Mouse (Mus musculus) embryonic facial prominence, embryonic 12.5 days (tissue): Measurements from ENCODE around the gene Tmem59l. TPM values are rescaled to one million over a fixed set of nuclear protein-coding genes. Genes with fewer than 3 reads are reported as not detected.

ENCODE experiments used
- ATAC-seq: fragments of 200-750 bp; cut with Nextera tagmentation; 2 replicates; pipeline ENCODE4 v1.8.0; 2017; ENCODE audit not compliant: insufficient number of reproducible peaks, insufficient read depth, low FRiP score, low TSS enrichment
- H3K27ac ChIP-seq: fragments of 300-500 bp; sonication (generic); 2 replicates; pipeline ENCODE4 v1.5.1; 2016; ENCODE audit warnings: mild to moderate bottlenecking
- H3K27me3 ChIP-seq: fragments of 300-500 bp; sonication (generic); 2 replicates; pipeline ENCODE4 v1.6.1; 2016; ENCODE audit warnings: mild to moderate bottlenecking, moderate library complexity
- H3K36me3 ChIP-seq: fragments of 300-500 bp; sonication (generic); 2 replicates; pipeline ENCODE4 v1.6.1; 2016; ENCODE audit warnings: mild to moderate bottlenecking
- H3K4me1 ChIP-seq: fragments of 300-500 bp; sonication (generic); 2 replicates; pipeline ENCODE4 v1.6.1; 2016
- H3K4me2 ChIP-seq: fragments of 300-500 bp; sonication (generic); replicated peaks from 2 replicates; pipeline ENCODE4 v1.6.1; 2016; ENCODE audit warnings: mild to moderate bottlenecking, moderate library complexity
- H3K4me3 ChIP-seq: fragments of 300-500 bp; sonication (generic); 2 replicates; pipeline ENCODE4 v1.5.1; 2016; ENCODE audit warnings: mild to moderate bottlenecking
- H3K9ac ChIP-seq: fragments of 300-500 bp; sonication (generic); 2 replicates; pipeline ENCODE4 v1.6.1; 2016; ENCODE audit warnings: mild to moderate bottlenecking, moderate library complexity
- H3K9me3 ChIP-seq: fragments of 300-500 bp; sonication (generic); 2 replicates; pipeline ENCODE4 v1.6.1; 2016; ENCODE audit warnings: mild to moderate bottlenecking, moderate library complexity
- WGBS: fragments of 180-500 bp; shearing (Covaris S2); methylation state at CpG from one replicate; pipeline ENCODE4 v1.1.7; 2016; 5-methylcytosine and 5-hydroxymethylcytosine counted together
- polyA plus RNA-seq: library from polyadenylated mRNA; unstranded; fragments of >200 nt; fragmentation: Nextera tagmentation; extraction: Ambion mirVana; gene quantifications from 2 replicates; pipeline ENCODE4 v1.2.1, GENCODE M21; 2016

Tmem59l gene
- polyA plus RNA-seq, 1 experiment from 2014 or later, result 27.1 TPM

DNA sequence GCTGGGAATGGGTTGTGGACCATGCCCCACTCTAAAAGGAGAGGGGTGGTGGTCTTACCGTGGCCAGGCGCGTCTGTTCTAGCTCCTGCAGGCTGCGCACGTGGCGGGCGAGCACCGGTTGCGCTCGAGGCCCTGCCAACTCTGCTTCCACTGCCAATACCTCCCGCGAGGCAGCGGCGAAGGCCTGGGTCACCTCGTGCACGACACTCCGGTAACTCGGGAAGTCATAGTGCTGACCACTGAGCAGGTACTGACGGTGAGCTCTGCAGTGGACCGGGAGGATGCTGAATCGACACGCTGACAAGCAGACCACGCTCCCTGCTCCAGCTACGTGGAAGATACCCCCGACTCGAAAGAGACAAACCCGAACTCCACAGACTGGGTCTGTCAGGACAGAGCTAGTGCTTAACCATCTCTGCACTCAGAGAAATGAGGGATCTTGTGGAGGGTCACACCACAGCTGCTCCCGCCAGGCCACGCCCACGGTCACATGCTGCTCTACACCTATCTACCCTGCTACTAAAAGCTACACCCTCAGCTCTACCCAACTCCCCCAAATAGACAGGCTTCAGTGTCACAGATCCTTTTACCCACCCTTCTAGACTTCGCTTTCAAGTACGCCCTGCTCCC lies 18.7 kb upstream of the Tmem59l start:
- Histone ChIP-seq H3K27ac (peak overlapping the region; percentile 95), H3K9ac (peak overlapping the region; percentile 80), H3K4me3 (peak overlapping the region; percentile 68), H3K4me1 (peaks cover 52% of the 10 kb centered on the region), H3K27me3 (peaks cover 21% of the 10 kb centered on the region), H3K4me2 (peak overlapping the region; percentile 83), H3K36me3 (peaks cover 27% of the 10 kb centered on the region), H3K9me3 (no peaks in the 10 kb centered on the region)
- WGBS, result 33% methylated on average over 32 of the region's 32 CpGs
- ATAC-seq, result peak; percentile 4; the same call in 1 of the 2 replicates

DNA sequence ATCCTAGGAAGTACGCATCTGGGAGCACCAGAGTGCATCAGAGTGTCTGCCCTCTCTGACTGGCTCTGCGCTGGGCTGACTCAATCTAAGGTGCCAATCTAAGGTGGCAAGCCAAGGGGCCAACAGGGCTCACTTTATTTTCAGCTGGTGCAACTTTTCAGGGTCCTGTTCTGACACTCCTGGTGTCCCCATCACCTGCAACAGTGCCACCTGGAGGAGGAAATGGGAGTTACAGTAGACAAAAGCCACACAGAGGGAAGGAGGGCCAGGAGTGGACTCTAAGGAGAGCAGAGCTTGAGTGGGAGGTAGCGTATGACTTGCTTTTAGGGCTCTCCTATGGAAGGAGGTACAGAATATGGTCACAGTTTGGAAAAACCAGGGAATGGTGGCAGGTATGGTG lies 17.7 kb upstream of the Tmem59l start:
- peaks cover 31% of the 10 kb centered on the region for H3K27me3 ChIP-seq
- peaks cover 62% of the 10 kb centered on the region for H3K4me1 ChIP-seq
- H3K4me2 ChIP-seq, result peak overlapping the region; percentile 83
- H3K9ac ChIP-seq, result no peak overlapping the region; the same call in 1 of the 2 replicates
- peaks cover 27% of the 10 kb centered on the region for H3K36me3 ChIP-seq
- peak overlapping the region; percentile 83 for H3K27ac ChIP-seq
- 47% methylated on average over 3 of the region's 3 CpGs for WGBS
- no peaks in the 10 kb centered on the region for H3K9me3 ChIP-seq
- H3K4me3 ChIP-seq, result 0 out of 2 replicates have a peak overlapping the region, but pooled peaks have one; percentile 5
- no peak for ATAC-seq

DNA sequence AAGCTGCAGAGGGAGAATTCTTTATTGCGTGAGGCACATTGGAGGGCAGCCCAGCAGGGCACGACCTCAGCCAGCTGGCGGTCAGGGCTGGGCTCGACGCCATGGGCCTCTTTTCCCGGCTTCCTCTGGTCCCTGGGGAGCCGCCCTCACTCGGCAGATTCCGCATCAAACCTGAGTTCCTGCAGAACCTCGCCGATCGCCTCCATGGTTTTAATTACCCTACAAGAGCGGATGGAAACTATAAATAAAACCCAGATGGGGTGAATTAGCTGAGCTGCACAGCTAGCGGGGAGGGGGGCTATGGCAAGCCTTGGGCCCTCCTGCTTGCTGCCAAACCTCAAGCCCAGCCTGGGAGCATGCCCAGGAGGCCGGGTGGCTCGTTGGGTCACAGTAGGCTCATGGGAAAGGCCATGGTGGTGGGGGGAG lies 17.1 kb upstream of the Tmem59l start:
- H3K36me3 ChIP-seq, result peaks cover 27% of the 10 kb centered on the region
- H3K4me1 ChIP-seq, result peaks cover 66% of the 10 kb centered on the region
- peaks cover 36% of the 10 kb centered on the region for H3K27me3 ChIP-seq
- peak overlapping the region; percentile 83 for H3K27ac ChIP-seq
- WGBS, result 27% methylated on average over 16 of the region's 16 CpGs
- H3K9ac ChIP-seq, result no peak overlapping the region
- peak; percentile 36 for ATAC-seq
- H3K4me2 ChIP-seq, result peak overlapping the region; percentile 83
- 0 out of 2 replicates have a peak overlapping the region, but pooled peaks have one; percentile 5 for H3K4me3 ChIP-seq
- no peaks in the 10 kb centered on the region for H3K9me3 ChIP-seq

DNA sequence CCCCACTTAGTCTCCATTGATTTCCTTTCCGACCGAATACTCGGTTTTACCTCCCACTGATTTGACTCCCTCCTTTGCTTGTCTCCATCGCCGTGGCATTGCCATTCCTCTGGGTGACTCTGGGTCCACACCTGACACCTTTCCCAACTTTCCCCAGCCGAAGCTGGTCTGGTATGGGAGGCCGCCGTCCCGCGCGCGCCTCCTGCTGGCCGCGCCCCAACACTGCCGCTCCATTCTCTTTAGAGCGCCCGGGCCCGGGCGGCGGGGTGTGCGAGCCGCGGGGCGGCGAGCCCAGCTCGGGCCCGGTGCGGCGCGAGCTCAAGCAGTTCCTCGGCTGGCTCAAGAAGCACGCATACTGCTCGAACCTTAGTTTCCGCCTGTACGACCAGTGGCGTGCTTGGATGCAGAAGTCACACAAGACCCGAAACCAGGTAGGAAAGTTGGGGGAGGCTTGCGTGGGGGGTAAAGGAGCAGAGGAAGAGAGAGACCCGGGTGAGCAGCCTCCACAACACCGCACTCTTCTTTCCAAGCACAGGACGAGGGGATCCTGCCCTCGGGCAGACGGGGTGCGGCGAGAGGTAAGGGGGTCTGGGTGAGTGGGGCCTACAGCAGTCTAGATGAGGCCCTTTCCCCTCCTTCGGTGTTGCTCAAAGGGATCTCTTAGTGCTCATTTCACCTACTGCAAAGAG lies 16.0 kb upstream of the Tmem59l start:
- 9% methylated on average over 46 of the region's 46 CpGs for WGBS
- ATAC-seq, result no peak
- Histone ChIP-seq H3K36me3 (peaks cover 17% of the 10 kb centered on the region), H3K27me3 (peaks cover 45% of the 10 kb centered on the region), H3K9me3 (no peaks in the 10 kb centered on the region), H3K27ac (peak overlapping the region; percentile 83), H3K9ac (no peak overlapping the region), H3K4me3 (no peak overlapping the region), H3K4me2 (peak overlapping the region; percentile 83), H3K4me1 (peaks cover 63% of the 10 kb centered on the region)

DNA sequence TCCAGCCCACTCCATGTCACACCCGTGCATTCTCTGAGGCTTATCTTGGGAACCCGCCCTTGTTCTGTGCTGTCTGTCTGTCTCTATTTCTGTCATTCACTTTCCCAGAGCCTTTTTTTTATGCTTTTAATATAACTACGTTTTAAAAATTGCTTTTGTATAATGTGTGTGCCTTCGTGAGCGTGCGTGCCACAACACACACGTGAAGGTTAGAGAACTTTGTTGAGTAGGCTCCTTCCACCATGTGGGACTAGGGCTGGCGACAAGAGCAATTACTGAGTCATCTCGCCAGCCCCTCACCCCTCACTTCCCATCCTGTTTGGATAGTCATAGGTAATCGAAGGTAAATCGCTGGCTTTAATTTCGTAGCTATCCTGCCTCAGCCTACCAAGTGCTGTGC lies 15.4 kb upstream of the Tmem59l start:
- Histone ChIP-seq H3K4me2 (no peak overlapping the region), H3K4me1 (peaks cover 63% of the 10 kb centered on the region), H3K4me3 (no peak overlapping the region), H3K27me3 (peaks cover 51% of the 10 kb centered on the region), H3K27ac (no peak overlapping the region), H3K9ac (no peak overlapping the region), H3K9me3 (no peaks in the 10 kb centered on the region), H3K36me3 (peaks cover 11% of the 10 kb centered on the region)
- no peak for ATAC-seq
- WGBS, result 30% methylated on average over 12 of the region's 12 CpGs

DNA sequence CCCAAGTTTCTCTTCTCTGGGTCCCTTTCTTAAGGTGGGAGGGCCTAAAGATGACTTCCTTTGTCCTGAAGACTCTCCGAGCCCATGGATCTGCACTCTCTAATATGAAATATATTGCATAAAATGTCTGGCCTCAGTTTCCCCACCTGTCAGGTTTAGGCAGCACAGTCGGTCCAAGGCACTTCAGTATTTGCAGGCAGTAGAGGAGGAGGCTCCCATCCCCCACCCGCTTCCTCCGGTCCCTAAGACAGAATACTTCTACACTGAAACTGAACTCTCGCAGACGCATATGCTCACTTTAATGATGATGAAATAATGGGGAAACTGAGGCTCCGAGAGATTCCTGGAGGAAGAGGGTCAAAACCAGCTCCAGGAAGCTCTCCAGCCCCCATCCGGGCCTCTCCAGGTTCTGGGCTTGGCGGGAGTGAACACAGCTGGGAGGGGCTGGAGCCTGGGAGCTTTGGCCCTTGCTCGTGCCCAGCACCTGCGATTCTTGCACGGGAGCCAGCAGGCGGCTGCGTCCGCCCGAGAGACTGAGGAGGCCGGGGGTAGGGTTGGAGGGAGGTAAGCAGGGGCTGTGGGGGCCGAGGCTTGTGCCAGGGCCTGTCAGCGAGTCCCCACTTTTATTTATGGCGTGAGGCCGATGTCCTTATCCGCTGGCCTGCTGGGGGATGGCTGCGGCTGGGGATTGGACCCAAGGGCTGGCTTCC lies 14.8 kb upstream of the Tmem59l start:
- H3K4me2 ChIP-seq, result no peak overlapping the region
- no peaks in the 10 kb centered on the region for H3K9me3 ChIP-seq
- H3K36me3 ChIP-seq, result 0 out of 2 replicates have a peak, but pooled peaks cover 6% of the 10 kb centered on the region
- H3K4me1 ChIP-seq, result peaks cover 63% of the 10 kb centered on the region
- ATAC-seq, result no peak
- peaks cover 52% of the 10 kb centered on the region for H3K27me3 ChIP-seq
- no peak overlapping the region for H3K9ac ChIP-seq
- WGBS, result 16% methylated on average over 23 of the region's 23 CpGs
- H3K4me3 ChIP-seq, result no peak overlapping the region
- no peak overlapping the region for H3K27ac ChIP-seq

DNA sequence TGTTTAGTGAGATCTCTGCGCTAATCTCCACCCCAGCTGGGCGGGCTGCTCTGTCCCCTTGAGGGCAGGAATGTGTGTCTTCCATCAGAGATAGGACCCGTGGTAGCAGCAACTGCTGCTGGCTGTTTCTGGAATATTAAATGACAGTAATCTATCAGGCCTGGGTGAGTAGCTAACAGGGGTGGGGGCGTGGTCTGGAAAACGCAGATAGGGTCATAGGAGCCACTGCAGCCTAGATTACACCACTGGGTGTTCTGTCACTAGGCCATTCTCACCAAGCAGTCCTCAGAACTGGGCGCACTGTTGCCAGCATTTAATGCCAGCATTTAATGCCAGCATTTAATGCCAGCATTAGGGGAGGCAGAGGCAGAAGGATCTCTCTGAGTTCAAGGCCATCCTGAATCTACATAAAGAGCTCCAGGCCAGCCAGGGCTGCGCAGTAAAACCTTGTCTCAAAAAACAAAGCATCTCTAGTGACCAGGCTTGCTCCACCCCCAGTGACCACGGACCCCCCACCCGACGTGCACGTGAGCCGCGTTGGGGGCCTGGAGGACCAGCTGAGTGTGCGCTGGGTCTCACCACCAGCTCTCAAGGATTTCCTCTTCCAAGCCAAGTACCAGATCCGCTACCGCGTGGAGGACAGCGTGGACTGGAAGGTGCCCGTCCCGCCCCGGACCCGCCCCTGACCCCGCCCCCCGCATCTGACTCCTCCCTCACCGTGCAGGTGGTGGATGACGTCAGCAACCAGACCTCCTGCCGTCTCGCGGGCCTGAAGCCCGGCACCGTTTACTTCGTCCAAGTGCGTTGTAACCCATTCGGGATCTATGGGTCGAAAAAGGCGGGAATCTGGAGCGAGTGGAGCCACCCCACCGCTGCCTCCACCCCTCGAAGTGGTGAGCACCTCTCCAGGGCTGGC lies 13.5 kb upstream of the Tmem59l start:
- ATAC-seq, result no peak
- Histone ChIP-seq H3K9me3 (no peaks in the 10 kb centered on the region), H3K4me2 (peak overlapping the region; percentile 35; the same call in 1 of the 2 replicates), H3K27me3 (peaks cover 65% of the 10 kb centered on the region), H3K4me1 (peaks cover 63% of the 10 kb centered on the region), H3K36me3 (0 out of 2 replicates have a peak, but pooled peaks cover 4% of the 10 kb centered on the region), H3K4me3 (peak overlapping the region; percentile 17; the same call in 1 of the 2 replicates), H3K27ac (no peak overlapping the region), H3K9ac (no peak overlapping the region)
- WGBS, result 11% methylated on average over 39 of the region's 39 CpGs

DNA sequence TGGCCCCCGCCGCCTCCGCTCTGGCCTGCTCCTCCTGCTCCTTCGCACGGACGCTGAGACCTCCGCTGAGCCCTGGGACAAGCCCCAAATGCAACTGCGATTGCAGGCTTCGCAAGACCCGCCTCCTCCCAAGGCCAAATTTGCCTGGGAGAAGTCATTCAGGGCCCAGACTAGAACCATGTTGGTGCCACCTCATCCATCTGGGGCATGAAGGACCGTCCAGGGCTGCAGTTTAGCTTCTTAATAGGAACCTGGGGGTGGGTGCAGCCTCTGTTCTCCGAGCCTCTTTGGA lies 8.6 kb upstream of the Tmem59l start:
- Histone ChIP-seq H3K9ac (peak overlapping the region; percentile 51), H3K9me3 (no peaks in the 10 kb centered on the region), H3K27ac (no peak overlapping the region), H3K4me2 (peak overlapping the region; percentile 86), H3K36me3 (no peaks in the 10 kb centered on the region), H3K4me1 (peaks cover 72% of the 10 kb centered on the region), H3K4me3 (peak overlapping the region; percentile 57), H3K27me3 (peaks cover 91% of the 10 kb centered on the region)
- 9% methylated on average over 12 of the region's 12 CpGs for WGBS
- no peak for ATAC-seq

DNA sequence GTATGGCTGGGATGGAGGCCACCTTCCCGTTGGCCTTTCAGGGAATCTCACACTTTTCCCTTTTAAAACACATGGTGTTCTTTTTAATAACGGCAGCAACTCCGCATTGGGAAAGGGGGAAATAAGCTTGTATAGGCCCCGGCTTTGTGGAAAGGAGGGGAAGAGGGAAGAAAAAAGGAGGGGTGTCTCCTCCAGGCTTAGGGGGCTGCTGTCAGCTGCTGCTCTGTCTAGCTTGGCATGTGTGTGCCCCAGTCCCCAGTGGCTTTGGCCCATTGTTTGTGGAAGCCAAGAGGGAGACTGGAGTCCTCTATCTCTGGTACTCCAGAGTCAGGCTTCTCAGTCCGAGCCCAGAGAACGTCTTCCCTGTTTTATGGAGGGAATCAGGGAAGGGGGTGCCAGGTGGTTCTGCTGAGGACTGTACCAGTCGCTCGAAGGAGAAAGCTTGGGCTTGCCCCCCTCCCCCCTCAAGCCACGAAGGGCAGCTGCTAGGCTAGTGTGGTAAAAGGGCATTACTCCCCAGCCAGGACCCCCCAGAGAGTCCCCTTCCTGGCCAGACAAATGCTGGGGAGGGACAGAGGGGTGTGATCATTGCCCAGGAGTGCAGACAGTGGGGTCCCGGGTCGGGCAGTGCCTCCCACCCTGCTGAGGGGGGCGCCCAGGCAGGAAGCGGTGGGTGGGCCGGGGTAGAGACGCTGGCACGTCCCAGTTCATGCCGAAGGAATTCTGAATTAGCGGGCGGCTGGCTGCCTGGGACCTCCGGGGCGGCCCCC lies 8.0 kb upstream of the Tmem59l start:
- peaks cover 72% of the 10 kb centered on the region for H3K4me1 ChIP-seq
- peaks cover 91% of the 10 kb centered on the region for H3K27me3 ChIP-seq
- no peaks in the 10 kb centered on the region for H3K36me3 ChIP-seq
- H3K4me2 ChIP-seq, result peak overlapping the region; percentile 86
- 3% methylated on average over 21 of the region's 21 CpGs for WGBS
- ATAC-seq, result no peak
- H3K27ac ChIP-seq, result no peak overlapping the region
- H3K9me3 ChIP-seq, result no peaks in the 10 kb centered on the region
- H3K9ac ChIP-seq, result peak overlapping the region; percentile 51
- peak overlapping the region; percentile 57 for H3K4me3 ChIP-seq

DNA sequence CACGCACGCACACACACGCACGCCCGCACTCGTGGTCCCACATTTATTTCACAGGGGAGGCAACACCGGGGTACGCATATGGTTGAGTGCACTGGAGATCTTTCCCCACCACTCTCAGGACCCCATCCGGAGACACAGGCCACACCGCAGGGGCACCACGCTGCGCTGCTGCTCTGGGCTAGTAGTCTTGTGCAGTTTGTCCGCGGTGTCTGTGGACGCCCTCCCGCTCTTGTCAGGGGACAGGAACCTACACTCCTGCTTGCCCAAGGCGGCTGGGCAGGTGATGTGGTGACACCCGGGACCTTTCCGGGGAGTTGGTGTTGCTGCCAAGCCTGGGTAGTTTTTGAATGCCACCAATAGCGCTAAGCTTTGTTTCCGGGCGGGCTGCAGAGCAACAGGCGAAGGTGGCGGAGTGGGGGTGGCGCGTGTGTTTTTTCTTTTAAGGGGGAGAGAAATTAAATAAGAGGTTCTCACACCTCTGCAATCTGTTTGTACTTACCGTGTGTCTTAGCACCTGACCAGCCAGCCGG lies 7.3 kb upstream of the Tmem59l start:
- H3K4me1 ChIP-seq, result peaks cover 72% of the 10 kb centered on the region
- peak overlapping the region; percentile 73; the same call in 1 of the 2 replicates for H3K9ac ChIP-seq
- H3K4me2 ChIP-seq, result peak overlapping the region; percentile 86
- peaks cover 91% of the 10 kb centered on the region for H3K27me3 ChIP-seq
- WGBS, result 1% methylated on average over 28 of the region's 28 CpGs
- 0 out of 2 replicates have a peak overlapping the region, but pooled peaks have one; percentile 36 for H3K27ac ChIP-seq
- H3K4me3 ChIP-seq, result peak overlapping the region; percentile 57
- ATAC-seq, result no peak
- no peaks in the 10 kb centered on the region for H3K9me3 ChIP-seq
- H3K36me3 ChIP-seq, result no peaks in the 10 kb centered on the region
